Mouse (Mus musculus) myocyte (in vitro differentiated cells): Measurements from ENCODE around the gene Dynlrb1.
A peak's percentile ranks its signal among the peaks of the same experiment; 100 is the strongest.

ENCODE experiments used
- CEBPB ChIP-seq: IDR thresholded peaks from 2 replicates; pipeline ENCODE4 v1.6.1; 2011; ENCODE audit warnings: mild to moderate bottlenecking, moderate library complexity; ENCODE audit not compliant: poor library complexity, insufficient read depth, severe bottlenecking
- E2F4 ChIP-seq: IDR thresholded peaks from one replicate; pipeline ENCODE4 v1.6.1; 2011; ENCODE audit warnings: mild to moderate bottlenecking, control low read depth, moderate library complexity; ENCODE audit not compliant: insufficient read depth
- MAX ChIP-seq: IDR thresholded peaks from one replicate; pipeline ENCODE4 v1.6.1; 2011; ENCODE audit warnings: low read depth, mild to moderate bottlenecking, control low read depth
- MYOD1 ChIP-seq, 3 experiments: IDR thresholded peaks; one replicate each; pipeline ENCODE4 v1.6.1; 2011; ENCODE audit warnings: control low read depth in 2 of 3, low read depth in 2 of 3, mild to moderate bottlenecking in 2 of 3, moderate library complexity in 1 of 3; ENCODE audit not compliant: insufficient read length in 2 of 3, control insufficient read depth in 1 of 3
- POLR2A ChIP-seq: IDR thresholded peaks from one replicate; pipeline ENCODE4 v1.6.1; 2011; ENCODE audit warnings: low read depth, mild to moderate bottlenecking, control low read depth, moderate library complexity; ENCODE audit not compliant: insufficient read length
- POLR2AphosphoS2 ChIP-seq: IDR thresholded peaks from one replicate; pipeline ENCODE4 v1.6.1; 2011; ENCODE audit warnings: low read depth, control low read depth; ENCODE audit not compliant: insufficient read length
- REST ChIP-seq: IDR thresholded peaks from one replicate; pipeline ENCODE4 v1.6.1; 2011; ENCODE audit warnings: mild to moderate bottlenecking, control low read depth, moderate library complexity; ENCODE audit not compliant: insufficient read depth, insufficient read length
- SRF ChIP-seq: IDR thresholded peaks from one replicate; pipeline ENCODE4 v1.6.1; 2011; ENCODE audit warnings: low read depth; ENCODE audit not compliant: control insufficient read depth, insufficient read length
- TCF12 ChIP-seq: IDR thresholded peaks from one replicate; pipeline ENCODE4 v1.6.1; 2011; ENCODE audit warnings: mild to moderate bottlenecking, control low read depth; ENCODE audit not compliant: poor library complexity, insufficient read depth, severe bottlenecking
- USF1 ChIP-seq: IDR thresholded peaks from one replicate; pipeline ENCODE4 v1.6.1; 2011; ENCODE audit warnings: low read depth, mild to moderate bottlenecking, control low read depth, moderate library complexity

DNA sequence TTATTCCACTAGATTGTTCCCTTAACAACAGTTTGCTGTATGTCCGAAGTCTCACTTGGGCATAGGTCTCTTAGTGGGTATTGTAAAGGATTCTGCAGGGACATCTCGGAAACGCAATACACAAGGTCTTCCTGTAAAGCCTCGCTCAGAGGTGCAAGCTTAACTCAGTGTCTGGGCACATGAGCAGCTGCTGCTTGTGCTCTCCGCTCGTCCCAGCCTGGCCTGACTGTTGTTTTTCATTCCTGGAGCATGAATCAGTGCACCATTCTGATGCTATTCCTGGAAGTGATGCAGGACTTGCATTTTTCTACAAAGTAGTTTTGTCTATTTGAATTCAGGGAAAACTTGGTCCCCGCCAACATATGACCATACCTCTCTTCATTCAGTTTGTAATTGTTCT, 11.6 kb upstream of the Dynlrb1 start:
- no peak for TF ChIP-seq MAX
- TF ChIP-seq POLR2A, result no peak
- no peak for TF ChIP-seq POLR2AphosphoS2
- TF ChIP-seq REST, result no peak
- no peak for TF ChIP-seq E2F4
- TF ChIP-seq TCF12, result peak; percentile 37
- TF ChIP-seq CEBPB, result no peak
- TF ChIP-seq MYOD1 (IDR thresholded peaks at IDR 0.05; ENCODE audit: control insufficient read depth in 1 of 3, insufficient read length in 2 of 3, low read depth in 2 of 3), result peak; percentile 83 to 94 (median 93)
- no peak for TF ChIP-seq USF1
- TF ChIP-seq SRF, result no peak
